Mouse (Mus musculus) forebrain, postnatal 0 days (tissue): ENCODE data around the gene Mavs. TPM values are rescaled to one million over a fixed set of nuclear protein-coding genes. Genes with fewer than 3 reads are reported as not detected.

ENCODE experiments used
- ATAC-seq: fragments of 200-750 bp; cut with Nextera tagmentation; 2 replicates; pipeline ENCODE4 v1.8.0; 2017; ENCODE audit warnings: mild to moderate bottlenecking, moderate library complexity
- DNase-seq: peaks from one replicate; pipeline ENCODE4 v3.0.0-alpha.2; 2015
- H3K27ac ChIP-seq: fragments of 300-500 bp; sonication (generic); 2 replicates; pipeline ENCODE4 v1.5.1; 2014; ENCODE audit warnings: low read depth, mild to moderate bottlenecking, antibody characterized with exemption, low read length, moderate library complexity, mixed read lengths
- H3K27me3 ChIP-seq: fragments of 300-500 bp; sonication (generic); 2 replicates; pipeline ENCODE4 v1.6.1; 2014; ENCODE audit warnings: mild to moderate bottlenecking, low read length, mixed read lengths; ENCODE audit not compliant: insufficient read depth
- H3K36me3 ChIP-seq: fragments of 300-500 bp; sonication (generic); 2 replicates; pipeline ENCODE4 v1.6.1; 2014; ENCODE audit warnings: mild to moderate bottlenecking, moderate library complexity; ENCODE audit not compliant: insufficient read depth
- H3K4me1 ChIP-seq: fragments of 300-500 bp; sonication (generic); 2 replicates; pipeline ENCODE4 v1.6.1; 2014; ENCODE audit warnings: antibody characterized with exemption; ENCODE audit not compliant: insufficient read depth
- H3K4me2 ChIP-seq: fragments of 300-500 bp; sonication (generic); 2 replicates; pipeline ENCODE4 v1.6.1; 2014; ENCODE audit warnings: low read depth, mild to moderate bottlenecking, moderate library complexity
- H3K4me3 ChIP-seq: fragments of 300-500 bp; sonication (generic); 2 replicates; pipeline ENCODE4 v1.5.1; 2014; ENCODE audit warnings: low read depth, low read length, mixed read lengths
- H3K9ac ChIP-seq: fragments of 300-500 bp; sonication (generic); 2 replicates; pipeline ENCODE4 v1.6.1; 2014; ENCODE audit warnings: mild to moderate bottlenecking
- H3K9me3 ChIP-seq: fragments of 300-500 bp; sonication (generic); 2 replicates; pipeline ENCODE4 v1.6.1; 2016; ENCODE audit warnings: low read length
- CTCF ChIP-seq: sonication (generic); IDR thresholded peaks from 2 replicates; pipeline ENCODE4 v1.5.1; 2016; ENCODE audit warnings: antibody characterized with exemption, control low read depth, low read depth
- WGBS: fragments of 180-500 bp; shearing (Covaris S2); extraction: QIAGEN DNeasy Blood & Tissue Kit; methylation state at CpG from one replicate; pipeline ENCODE4 v1.1.7; 2014; 5-methylcytosine and 5-hydroxymethylcytosine counted together
- polyA plus RNA-seq: library from polyadenylated mRNA; unstranded; fragments of >200 nt; fragmentation: Nextera tagmentation; extraction: Ambion mirVana; gene quantifications from 2 replicates; pipeline ENCODE4 v1.2.1, GENCODE M21; 2015
- total RNA-seq: library from RNA; depleted of rRNA; stranded (reverse); fragments of >200 nt; gene quantifications from 2 replicates; pipeline ENCODE4 v1.2.3, GENCODE M21; 2014

Gene Mavs
- total and polyA plus RNA-seq, 2 experiments from 2014 or later = 5.0 to 5.7 TPM

- peak; percentile 26 for DNase-seq
- H3K4me3 ChIP-seq = no peak overlapping the region
- no peak for TF ChIP-seq CTCF
- 0 out of 2 replicates have a peak, but pooled peaks cover 15% of the 10 kb centered on the region for H3K4me1 ChIP-seq
- H3K27me3 ChIP-seq = no peaks in the 10 kb centered on the region
- peaks cover 19% of the 10 kb centered on the region for H3K36me3 ChIP-seq
- WGBS = 17% methylated on average over 10 of the region's 10 CpGs
- H3K27ac ChIP-seq = no peak overlapping the region; the same call in 1 of the 2 replicates
- H3K9ac ChIP-seq = no peak overlapping the region
- H3K9me3 ChIP-seq = no peaks in the 10 kb centered on the region
- peak; percentile 28; the same call in 1 of the 2 replicates for ATAC-seq
- H3K4me2 ChIP-seq = no peak overlapping the region
These were observed 43.4 kb upstream of the Mavs start for GRCm38 (mm10) chr2:131190344-131191004.

- no peak overlapping the region for H3K27ac ChIP-seq
- no peak overlapping the region for H3K4me2 ChIP-seq
These were observed 42.9 kb upstream of the Mavs start for GRCm38 (mm10) chr2:131191005-131191390.

GRCm38 (mm10) chr2:131196606-131197316 lies 37.1 kb upstream of the Mavs start:
- no peaks in the 10 kb centered on the region for H3K9me3 ChIP-seq
- H3K4me2 ChIP-seq = no peak overlapping the region
- WGBS = 91% methylated on average over 16 of the region's 16 CpGs
- no peaks in the 10 kb centered on the region for H3K27me3 ChIP-seq
- H3K27ac ChIP-seq = no peak overlapping the region
- DNase-seq = no peak
- TF ChIP-seq CTCF = no peak
- no peak for ATAC-seq
- no peak overlapping the region for H3K9ac ChIP-seq
- H3K4me1 ChIP-seq = no peaks in the 10 kb centered on the region
- peaks cover 19% of the 10 kb centered on the region for H3K36me3 ChIP-seq
- H3K4me3 ChIP-seq = no peak overlapping the region

More at GRCm38 (mm10) chr2:131191005-131191390, 42.9 kb upstream of the Mavs start:
- no peak overlapping the region for H3K4me3 ChIP-seq
- H3K36me3 ChIP-seq = peaks cover 19% of the 10 kb centered on the region
- H3K27me3 ChIP-seq = no peaks in the 10 kb centered on the region
- H3K4me1 ChIP-seq = 0 out of 2 replicates have a peak, but pooled peaks cover 15% of the 10 kb centered on the region
- ATAC-seq (no peak), DNase-seq (no peak)
- 62% methylated on average over 7 of the region's 7 CpGs for WGBS
- no peaks in the 10 kb centered on the region for H3K9me3 ChIP-seq
- no peak overlapping the region for H3K9ac ChIP-seq
- no peak for TF ChIP-seq CTCF

- no peak for ATAC-seq
- Histone ChIP-seq H3K4me2 (no peak overlapping the region), H3K4me1 (no peaks in the 10 kb centered on the region), H3K27ac (no peak overlapping the region), H3K9ac (no peak overlapping the region), H3K9me3 (no peaks in the 10 kb centered on the region), H3K27me3 (no peaks in the 10 kb centered on the region), H3K4me3 (no peak overlapping the region), H3K36me3 (no peaks in the 10 kb centered on the region)
- DNase-seq = no peak
- WGBS = 82% methylated on average over 2 of the region's 2 CpGs
- TF ChIP-seq CTCF = no peak
These were observed 33.2 kb upstream of the Mavs start for GRCm38 (mm10) chr2:131200710-131201109.

- no peaks in the 10 kb centered on the region for H3K27me3 ChIP-seq
- no peak overlapping the region for H3K4me2 ChIP-seq
- no peak for ATAC-seq
- H3K27ac ChIP-seq = no peak overlapping the region
- H3K36me3 ChIP-seq = no peaks in the 10 kb centered on the region
- DNase-seq = no peak
- WGBS = 93% methylated on average over 3 of the region's 3 CpGs
- no peaks in the 10 kb centered on the region for H3K4me1 ChIP-seq
- TF ChIP-seq CTCF = no peak
- no peak overlapping the region for H3K9ac ChIP-seq
- no peaks in the 10 kb centered on the region for H3K9me3 ChIP-seq
- no peak overlapping the region for H3K4me3 ChIP-seq
These were observed 32.6 kb upstream of the Mavs start for GRCm38 (mm10) chr2:131201262-131201661.

GRCm38 (mm10) chr2:131203816-131204409 lies 29.9 kb upstream of the Mavs start:
- no peaks in the 10 kb centered on the region for H3K4me1 ChIP-seq
- H3K4me2 ChIP-seq = no peak overlapping the region
- 85% methylated on average over 6 of the region's 6 CpGs for WGBS
- H3K36me3 ChIP-seq = no peaks in the 10 kb centered on the region
- H3K27me3 ChIP-seq = no peaks in the 10 kb centered on the region
- no peak overlapping the region for H3K27ac ChIP-seq
- no peak for TF ChIP-seq CTCF
- no peaks in the 10 kb centered on the region for H3K9me3 ChIP-seq
- no peak for DNase-seq
- no peak overlapping the region for H3K9ac ChIP-seq
- ATAC-seq = no peak
- no peak overlapping the region for H3K4me3 ChIP-seq
